Mouse (Mus musculus) ES-Bruce4 (cell line): ENCODE measurements at regions not wholly inside any gene's neighbourhood (a gene's known extent, or its start where the extent isn't known, plus 50 kb on each side); places are given as distances from the start of the nearest gene placed in this dataset.

Experiments used
- CTCF ChIP-seq: IDR thresholded peaks from one replicate; pipeline ENCODE4 v1.8.1; 2011; ENCODE audit warnings: low read depth, low read length
- EP300 ChIP-seq: IDR thresholded peaks from 2 replicates; pipeline ENCODE4 v1.6.1; 2011; ENCODE audit warnings: low read depth, low read length; ENCODE audit not compliant: insufficient read depth

GRCm38 (mm10) chr8:64496333-64497213 is 196.3 kb downstream of the Cpe start:
- no peak for TF ChIP-seq EP300
- no peak for TF ChIP-seq CTCF
